Mouse (Mus musculus): ENCODE measurements around the gene Hist2h2ac.
A peak's percentile ranks its signal among the peaks of the same experiment; 100 is the strongest.
"Not testable (repeated sequence)": the region's sequence is repeated elsewhere in the genome, so short reads cannot be mapped to it uniquely, and the experiment has no call there.

The Hist2h2ac gene

DNA sequence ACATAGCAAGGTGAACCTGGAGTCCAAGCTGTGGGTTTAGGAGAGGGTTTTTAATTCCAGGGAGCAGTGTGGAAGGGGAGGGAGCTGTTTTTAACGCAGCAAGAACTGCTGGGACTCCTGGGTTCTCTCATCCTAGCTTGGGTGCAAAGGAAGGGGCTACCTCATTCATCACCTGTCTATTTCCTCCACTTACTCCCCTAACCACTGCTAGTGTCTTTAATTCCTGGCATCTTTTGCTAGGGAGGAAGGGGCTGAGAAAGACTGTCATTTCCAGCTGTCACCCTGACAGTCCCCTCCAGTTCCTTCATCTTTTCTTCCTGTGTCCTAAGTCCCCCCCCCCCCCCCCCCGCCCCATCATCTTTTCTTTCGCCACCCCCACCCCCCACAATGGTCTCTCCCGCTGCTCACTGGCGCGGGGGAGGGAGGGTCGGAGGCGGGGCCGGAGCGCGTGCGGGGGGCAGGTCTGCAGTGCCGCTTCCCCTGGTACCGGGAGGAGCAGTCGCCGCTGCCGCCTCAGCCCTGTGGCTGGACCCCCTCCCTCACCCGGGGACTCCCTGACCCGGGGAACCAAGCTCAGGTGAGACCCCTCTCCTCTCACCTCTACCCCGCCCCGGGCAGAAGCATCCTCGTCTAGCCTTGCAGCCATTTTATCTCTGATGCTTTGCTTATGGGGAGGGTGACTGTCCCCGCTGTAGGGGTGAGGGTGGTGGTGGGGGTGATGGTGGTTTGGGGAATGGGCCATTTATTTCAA is 39.8 kb downstream of the Hist2h2ac start, which contains the start of gene Sv2a:
Gene Sv2a, plus strand, starts transcription at position 425 of the 751 bp plus-strand sequence.
- DNase-seq (ENCODE audit: low read depth): no peak

DNA sequence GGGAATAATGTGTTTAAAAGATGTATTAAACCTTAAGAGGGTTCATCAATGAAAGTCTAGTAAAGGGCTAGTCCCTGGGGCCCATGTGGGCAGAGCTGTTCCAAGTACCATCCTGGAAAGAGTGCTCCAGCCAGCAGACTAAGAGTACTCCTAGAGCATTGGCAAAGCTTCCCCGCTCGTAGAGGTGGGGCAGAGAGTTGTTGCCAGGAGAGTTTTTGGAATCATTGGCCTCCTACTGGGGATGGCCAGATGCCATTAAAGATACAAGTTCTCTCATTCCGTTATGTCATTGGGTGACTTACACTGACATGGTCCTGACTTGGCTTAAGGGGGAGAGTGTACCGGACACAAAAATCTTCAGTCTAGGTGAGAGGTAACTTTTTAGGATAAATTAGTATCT is 41.1 kb downstream of the Hist2h2ac start:
- DNase-seq (ENCODE audit: low read depth): no peak

DNA sequence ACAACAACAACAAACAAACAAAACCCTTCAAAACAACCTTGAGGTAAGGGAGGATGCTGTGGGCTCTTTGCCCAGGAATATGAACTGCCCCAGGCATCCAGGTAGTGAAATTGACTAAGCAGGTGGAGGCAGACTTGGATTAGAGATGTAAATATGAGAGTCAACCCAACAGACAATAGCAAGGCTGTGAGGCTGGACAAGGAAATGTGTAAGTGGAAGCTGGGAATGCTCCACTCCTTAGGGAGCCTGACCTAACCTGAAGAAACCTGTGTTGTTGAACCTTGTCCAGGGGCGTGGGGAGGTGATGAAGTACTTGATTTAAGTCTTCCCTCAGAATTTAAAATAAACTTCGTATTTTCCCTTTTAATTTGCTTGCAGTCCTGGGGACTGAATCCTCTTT is 41.8 kb downstream of the Hist2h2ac start:
- no peak for DNase-seq (ENCODE audit: low read depth)

DNA sequence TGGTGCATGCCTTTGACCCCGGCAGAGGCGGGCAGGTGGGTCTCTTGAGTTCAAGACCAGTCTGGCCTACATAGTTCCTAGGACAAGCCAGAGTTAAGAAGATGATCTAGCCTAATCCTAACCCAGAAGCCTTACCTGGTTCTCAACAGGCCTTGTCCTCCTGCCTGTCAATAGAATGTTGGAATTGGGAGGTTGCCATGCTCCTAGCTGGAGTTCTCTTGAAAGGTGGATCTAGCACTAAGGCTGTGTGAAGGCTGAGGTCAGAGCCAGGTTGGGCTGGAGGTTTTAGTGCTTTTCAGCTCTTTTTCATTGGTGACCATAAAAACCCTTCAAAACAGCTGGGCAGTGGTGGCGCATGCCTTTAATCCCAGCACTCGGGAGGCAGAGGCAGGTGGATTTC is 42.3 kb downstream of the Hist2h2ac start:
- no peak for DNase-seq (ENCODE audit: low read depth)

DNA sequence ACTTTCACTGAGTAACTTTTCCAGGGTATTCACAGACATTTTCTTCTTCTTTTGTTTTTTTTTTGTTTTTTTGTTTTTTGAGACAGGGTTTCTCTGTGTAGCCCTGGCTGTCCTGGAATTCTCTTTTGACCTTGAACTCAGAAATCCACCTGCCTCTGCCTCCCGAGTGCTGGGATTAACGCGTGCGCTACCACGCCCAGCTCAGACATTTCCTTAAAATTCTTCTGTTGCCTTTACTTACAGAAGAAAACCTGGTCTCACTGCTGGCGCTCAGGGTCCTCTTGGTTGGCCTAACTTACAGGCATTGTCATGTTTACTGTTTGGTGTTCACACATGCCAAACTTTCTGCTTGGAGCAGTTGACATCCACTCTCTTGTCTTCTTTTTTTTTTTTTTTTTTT is 45.4 kb downstream of the Hist2h2ac start:
- no peak for DNase-seq (ENCODE audit: low read depth)

DNA sequence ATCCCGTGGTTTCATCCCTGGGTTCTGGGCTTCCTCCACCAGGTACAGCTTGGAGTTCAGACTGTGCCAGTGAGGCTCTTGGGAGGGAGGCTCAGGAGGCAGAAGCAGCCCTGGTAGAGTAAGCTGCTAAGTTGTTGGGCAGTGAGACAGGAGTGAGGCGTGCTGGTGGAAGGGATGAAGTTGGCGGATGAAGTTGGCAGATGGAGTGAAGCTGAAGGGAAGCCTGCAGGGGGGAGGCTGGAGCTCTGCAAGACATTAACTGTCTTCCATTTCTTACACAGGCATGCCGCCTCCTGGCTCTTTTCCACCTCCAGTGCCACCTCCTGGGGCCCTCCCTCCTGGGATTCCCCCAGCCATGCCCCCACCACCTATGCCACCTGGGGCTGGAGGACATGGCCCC is 46.6 kb downstream of the Hist2h2ac start:
- DNase-seq (ENCODE audit: low read depth): not testable (repeated sequence)

DNA sequence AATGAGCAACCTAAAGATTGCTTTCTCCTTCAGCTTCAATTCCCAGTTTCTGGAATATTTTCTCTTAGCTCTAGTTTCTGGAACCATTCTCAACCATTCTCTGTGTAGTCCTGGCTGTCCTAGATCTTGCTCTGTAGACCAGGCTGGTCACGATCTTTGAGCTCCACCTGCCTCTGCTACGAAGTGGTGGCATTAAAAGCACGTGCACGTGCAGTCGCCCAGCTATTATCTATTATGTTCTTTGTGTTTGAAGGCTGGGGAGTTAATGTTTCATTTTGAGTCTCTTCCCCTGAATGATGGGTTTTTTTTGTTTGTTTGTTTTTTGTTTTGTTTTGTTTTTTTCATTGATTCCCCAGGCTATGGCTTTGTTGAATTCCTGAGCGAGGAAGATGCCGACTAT is 47.5 kb downstream of the Hist2h2ac start:
- DNase-seq (ENCODE audit: low read depth): no peak

DNA sequence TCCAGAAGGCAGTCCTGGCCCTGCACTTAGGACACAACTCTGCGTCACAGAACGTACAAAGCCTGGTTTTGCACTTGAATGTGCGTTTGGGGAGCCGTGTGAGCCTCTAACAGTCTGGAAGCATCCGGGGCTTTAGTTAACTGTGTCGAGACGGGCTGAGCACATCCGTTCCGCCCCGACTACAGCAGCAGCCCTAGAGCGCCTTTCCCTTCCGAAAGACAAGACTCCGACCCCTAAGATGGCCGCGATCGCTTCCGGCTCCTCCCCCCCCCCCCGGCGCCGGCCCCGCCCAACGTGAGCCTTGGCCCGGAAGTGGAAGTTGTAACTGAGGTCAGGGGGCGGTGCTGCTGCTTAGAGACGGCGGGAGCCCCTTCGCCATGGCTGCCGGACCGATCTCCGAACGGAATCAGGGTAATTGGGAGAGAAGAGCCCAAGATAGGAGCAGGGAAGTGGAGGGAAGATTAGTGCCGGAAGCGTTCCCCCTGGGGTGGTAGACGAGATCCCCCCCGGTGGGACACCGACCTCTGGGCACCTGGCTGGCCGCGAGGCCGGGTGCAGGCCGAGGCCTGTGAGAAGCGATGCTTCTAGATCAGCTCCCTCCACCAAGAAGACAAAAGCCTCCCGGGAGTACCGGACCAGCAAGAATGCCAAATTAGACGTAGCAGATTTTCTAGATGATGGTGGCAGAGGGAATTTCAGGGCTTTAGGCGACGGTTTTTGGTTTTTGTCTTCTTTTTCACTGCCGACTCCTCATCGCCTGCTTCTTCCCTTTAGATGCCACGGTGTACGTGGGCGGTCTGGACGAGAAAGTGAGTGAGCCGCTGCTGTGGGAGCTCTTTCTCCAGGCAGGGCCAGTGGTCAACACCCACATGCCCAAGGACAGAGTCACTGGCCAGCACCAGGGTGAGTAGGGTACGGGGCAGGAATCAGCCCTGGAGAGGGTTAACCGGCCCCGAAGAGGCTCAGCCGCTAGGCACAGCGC is 48.2 kb downstream of the Hist2h2ac start, which contains the start of gene Sf3b4:
Gene Sf3b4, plus strand, starts transcription at position 136 of the 982 bp plus-strand sequence.
- DNase-seq (ENCODE audit: low read depth): peak; percentile 73

DNA sequence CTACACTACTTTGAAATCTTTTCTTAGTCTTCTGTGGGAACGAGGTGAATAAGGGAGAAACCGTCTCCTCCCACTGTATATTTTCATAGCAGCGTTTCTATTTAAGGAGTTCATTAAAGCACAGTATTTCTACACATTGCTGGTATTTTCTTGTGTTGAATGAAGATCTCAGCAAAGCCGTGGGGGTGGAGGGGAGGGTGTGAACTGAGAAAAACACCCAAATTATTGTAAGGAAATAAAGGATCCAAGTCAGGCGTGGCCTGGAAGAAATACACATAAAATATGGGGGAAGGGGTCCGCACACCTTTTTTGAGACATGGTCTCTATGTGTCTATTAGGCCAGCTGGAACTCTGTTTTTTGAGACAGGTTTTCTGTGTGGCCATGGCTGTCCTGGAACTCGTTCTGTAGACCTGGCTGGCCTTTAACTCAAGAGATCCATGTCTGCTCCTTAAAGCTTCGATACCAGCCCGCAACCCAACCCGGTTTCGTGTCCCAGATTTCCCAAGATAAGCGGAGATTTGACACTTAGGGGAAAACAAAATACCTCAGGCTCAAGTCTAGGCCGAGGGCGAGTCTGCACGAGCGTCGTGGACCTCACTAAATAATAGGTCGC is 49.0 kb downstream of the Hist2h2ac start:
- DNase-seq (ENCODE audit: low read depth): no peak

DNA sequence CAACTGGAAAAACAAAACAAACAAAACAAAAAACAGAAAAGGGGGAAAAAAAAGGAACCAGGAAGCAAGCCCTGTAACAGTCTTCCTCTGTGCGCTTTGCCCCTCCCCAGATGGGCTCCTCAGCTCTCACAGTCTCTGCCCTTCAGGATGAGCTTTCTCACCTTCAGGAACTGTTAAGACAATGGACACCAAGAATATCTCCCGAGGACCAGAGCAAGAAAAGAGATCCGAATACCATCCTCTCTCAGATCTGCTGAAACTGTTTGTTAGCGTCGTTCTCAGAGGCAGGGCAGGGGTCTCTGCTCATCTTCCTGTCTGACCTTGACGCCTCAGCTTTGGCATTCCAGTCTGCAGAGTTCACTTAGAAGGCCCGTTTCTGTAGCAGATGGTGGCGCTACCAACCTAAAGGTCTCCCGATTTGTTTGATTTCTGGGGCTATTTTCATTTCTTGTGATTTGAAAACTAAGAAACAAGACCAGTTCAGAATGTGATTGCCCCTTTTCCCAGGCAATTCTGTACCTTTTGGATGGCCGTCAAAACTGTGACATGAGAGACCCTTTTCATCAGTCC is 49.6 kb downstream of the Hist2h2ac start:
- DNase-seq (ENCODE audit: low read depth): no peak
